Mouse (Mus musculus): ENCODE measurements around the gene Olfr1359. TPM values are rescaled to one million over a fixed set of nuclear protein-coding genes. Genes with fewer than 3 reads are reported as not detected.
"Not testable (repeated sequence)": the region's sequence is repeated elsewhere in the genome, so short reads cannot be mapped to it uniquely, and the experiment has no call there.

Gene Olfr1359
- polyA plus RNA-seq, 1 experiment from 2014 or later = 0.27 TPM

GRCm38 (mm10) chr13:21753524-21754285 lies 55.8 kb downstream of the Olfr1359 start, which contains the start of the genes Hist1h2ak and Hist1h2bn:
Gene Hist1h2ak (minus strand): TSS chr13:21753827.
Gene Hist1h2bn (plus strand): TSS chr13:21754123.
- Histone ChIP-seq H3K27ac (replicated peaks) (peak within 1 kb of the TSS; percentile 92), H3K4me2 (replicated peaks) (peak within 1 kb of the TSS; percentile 64), H3K4me1 (peaks cover 15% of the 10 kb centered on the region), H3K4me3 (replicated peaks) (peak within 1 kb of the TSS; percentile 48), H3K9ac (peak within 1 kb of the TSS; percentile 18)
- not testable (repeated sequence) for H3K36me3 ChIP-seq; H3K9me3 ChIP-seq (replicated peaks); H3K27me3 ChIP-seq
- under 1% methylated on average over 49 of the region's 50 CpGs for WGBS
- ATAC-seq (ENCODE audit: insufficient number of reproducible peaks, low FRiP score, low TSS enrichment, low read depth) = peak; percentile 93

- not testable (repeated sequence) for H3K27me3 ChIP-seq; H3K9me3 ChIP-seq (replicated peaks); H3K36me3 ChIP-seq; ATAC-seq (ENCODE audit: insufficient number of reproducible peaks, low FRiP score, low TSS enrichment, low read depth)
- H3K9ac ChIP-seq = peak overlapping the region; percentile 18; the same call in 1 of the 2 replicates
- peak overlapping the region; percentile 92 for H3K27ac ChIP-seq (replicated peaks)
- H3K4me1 ChIP-seq = peaks cover 13% of the 10 kb centered on the region
- under 1% methylated on average over 26 of the region's 26 CpGs for WGBS
- H3K4me3 ChIP-seq (replicated peaks) = peak overlapping the region; percentile 48
- peak overlapping the region; percentile 64 for H3K4me2 ChIP-seq (replicated peaks)
Measured at GRCm38 (mm10) chr13:21754294-21755001, 56.5 kb downstream of the Olfr1359 start.

GRCm38 (mm10) chr13:21755707-21756106 lies 57.8 kb downstream of the Olfr1359 start:
- Histone ChIP-seq H3K4me2 (replicated peaks) (no peak overlapping the region), H3K36me3 (no peaks in the 10 kb centered on the region), H3K4me3 (replicated peaks) (no peak overlapping the region), H3K9me3 (replicated peaks) (no peaks in the 10 kb centered on the region), H3K4me1 (peaks cover 11% of the 10 kb centered on the region), H3K27me3 (no peaks in the 10 kb centered on the region), H3K9ac (no peak overlapping the region), H3K27ac (replicated peaks) (no peak overlapping the region)
- 63% methylated on average over 1 of the region's 1 CpGs for WGBS
- no peak for ATAC-seq (ENCODE audit: insufficient number of reproducible peaks, low FRiP score, low TSS enrichment, low read depth)

Small RNA genes lying within 50 kb of the gene (microRNA-seq; reads per million reads assigned to microRNA genes)
- not detected for gene Gm44357 (ENCODE audit: borderline number of aligned reads)
- not detected for gene Gm44367 (ENCODE audit: borderline number of aligned reads)
- gene Gm44454 (ENCODE audit: borderline number of aligned reads) = not detected

Other genes with a start within 250 kb of the Olfr1359 start
- gene Zscan26, start 244.4 kb upstream of the Olfr1359 start, polyA plus RNA-seq (2015; fragmentation: Nextera tagmentation; extraction: Ambion mirVana) = 27.5 and 33.6 TPM in 2 replicates
- 2.1 and 2.3 TPM in 2 replicates for gene Nkapl, start 229.6 kb upstream of the Olfr1359 start, polyA plus RNA-seq (2015; fragmentation: Nextera tagmentation; extraction: Ambion mirVana)
- 3.7 and 4.3 TPM in 2 replicates for gene Zkscan4, start 219.2 kb upstream of the Olfr1359 start, polyA plus RNA-seq (2015; fragmentation: Nextera tagmentation; extraction: Ambion mirVana)
- gene Gm10065, start 218.7 kb upstream of the Olfr1359 start, polyA plus RNA-seq (2015; fragmentation: Nextera tagmentation; extraction: Ambion mirVana) = 1.8 TPM in 1 of 2 replicates, not detected in the other
- 0.37 and 1.6 TPM in 2 replicates for gene AK157302, start 202.9 kb upstream of the Olfr1359 start, polyA plus RNA-seq (2015; fragmentation: Nextera tagmentation; extraction: Ambion mirVana)
- gene Gm11273, start 196.7 kb upstream of the Olfr1359 start, polyA plus RNA-seq (2015; fragmentation: Nextera tagmentation; extraction: Ambion mirVana) = 5.6 and 18.4 TPM in 2 replicates
- gene Zkscan8, start 167.0 kb upstream of the Olfr1359 start, polyA plus RNA-seq (2015; fragmentation: Nextera tagmentation; extraction: Ambion mirVana) = 5.6 and 6.6 TPM in 2 replicates
- gene Olfr1366, start 155.3 kb upstream of the Olfr1359 start, polyA plus RNA-seq (2015; fragmentation: Nextera tagmentation; extraction: Ambion mirVana) = 0.17 and 0.22 TPM in 2 replicates
- gene Olfr1535, start 138.2 kb upstream of the Olfr1359 start, polyA plus RNA-seq (2015; fragmentation: Nextera tagmentation; extraction: Ambion mirVana) = 0.07 and 0.19 TPM in 2 replicates
- gene Olfr1364, start 116.4 kb upstream of the Olfr1359 start, polyA plus RNA-seq (2015; fragmentation: Nextera tagmentation; extraction: Ambion mirVana) = 0.11 TPM in 1 of 2 replicates, not detected in the other
- 0.13 TPM in 1 of 2 replicates, not detected in the other for gene Olfr1362, start 84.1 kb upstream of the Olfr1359 start, polyA plus RNA-seq (2015; fragmentation: Nextera tagmentation; extraction: Ambion mirVana)
- not detected in 2 replicates for gene Olfr11, start 55.6 kb upstream of the Olfr1359 start, polyA plus RNA-seq (2015; fragmentation: Nextera tagmentation; extraction: Ambion mirVana)
- gene Olfr1361, start 34.7 kb upstream of the Olfr1359 start, polyA plus RNA-seq (2015; fragmentation: Nextera tagmentation; extraction: Ambion mirVana) = 0.48 and 0.68 TPM in 2 replicates
- not detected in 2 replicates for gene Olfr1360, start 20.7 kb upstream of the Olfr1359 start, polyA plus RNA-seq (2015; fragmentation: Nextera tagmentation; extraction: Ambion mirVana)
- gene Hist1h2bl, start 18.0 kb downstream of the Olfr1359 start, polyA plus RNA-seq (2015; fragmentation: Nextera tagmentation; extraction: Ambion mirVana) = 0.60 and 2.0 TPM in 2 replicates
- 6.9 and 13.7 TPM in 2 replicates for gene Hist1h2ai, start 18.3 kb downstream of the Olfr1359 start, polyA plus RNA-seq (2015; fragmentation: Nextera tagmentation; extraction: Ambion mirVana)
- gene Hist1h3h, start 19.5 kb downstream of the Olfr1359 start, polyA plus RNA-seq (2015; fragmentation: Nextera tagmentation; extraction: Ambion mirVana) = 6.6 and 7.1 TPM in 2 replicates
- gene Hist1h2bm, start 23.9 kb downstream of the Olfr1359 start, polyA plus RNA-seq (2015; fragmentation: Nextera tagmentation; extraction: Ambion mirVana) = 1.8 and 4.1 TPM in 2 replicates
- gene Hist1h4j, start 37.0 kb downstream of the Olfr1359 start, polyA plus RNA-seq (2015; fragmentation: Nextera tagmentation; extraction: Ambion mirVana) = 1.7 and 1.9 TPM in 2 replicates
- gene Hist1h4k, start 52.4 kb downstream of the Olfr1359 start, polyA plus RNA-seq (2015; fragmentation: Nextera tagmentation; extraction: Ambion mirVana) = 1.5 and 2.9 TPM in 2 replicates
- gene Hist1h2ak, start 55.7 kb downstream of the Olfr1359 start, polyA plus RNA-seq (2015; fragmentation: Nextera tagmentation; extraction: Ambion mirVana) = 16.1 and 25.2 TPM in 2 replicates
- gene Hist1h2bn, start 56.0 kb downstream of the Olfr1359 start, polyA plus RNA-seq (2015; fragmentation: Nextera tagmentation; extraction: Ambion mirVana) = 3.4 and 3.6 TPM in 2 replicates
- 16.8 and 19.6 TPM in 2 replicates for gene Hist1h1b, start 82.5 kb downstream of the Olfr1359 start, polyA plus RNA-seq (2015; fragmentation: Nextera tagmentation; extraction: Ambion mirVana)
- 86.2 and 99.0 TPM in 2 replicates for gene Hist1h3i, start 85.3 kb downstream of the Olfr1359 start, polyA plus RNA-seq (2015; fragmentation: Nextera tagmentation; extraction: Ambion mirVana)
- 2.5 and 10.7 TPM in 2 replicates for gene Hist1h2an, start 89.1 kb downstream of the Olfr1359 start, polyA plus RNA-seq (2015; fragmentation: Nextera tagmentation; extraction: Ambion mirVana)
- 1.0 and 2.8 TPM in 2 replicates for gene Hist1h2bp, start 89.3 kb downstream of the Olfr1359 start, polyA plus RNA-seq (2015; fragmentation: Nextera tagmentation; extraction: Ambion mirVana)
- gene Hist1h2bq, start 112.1 kb downstream of the Olfr1359 start, polyA plus RNA-seq (2015; fragmentation: Nextera tagmentation; extraction: Ambion mirVana) = 12.0 and 14.0 TPM in 2 replicates
- not detected in 2 replicates for gene Hist1h2ao, start 112.4 kb downstream of the Olfr1359 start, polyA plus RNA-seq (2015; fragmentation: Nextera tagmentation; extraction: Ambion mirVana)
- not detected in 2 replicates for gene Hist1h4m, start 113.6 kb downstream of the Olfr1359 start, polyA plus RNA-seq (2015; fragmentation: Nextera tagmentation; extraction: Ambion mirVana)
- 10.7 and 11.9 TPM in 2 replicates for gene Hist1h4n, start 134.1 kb downstream of the Olfr1359 start, polyA plus RNA-seq (2015; fragmentation: Nextera tagmentation; extraction: Ambion mirVana)
- gene Hist1h2ap, start 135.4 kb downstream of the Olfr1359 start, polyA plus RNA-seq (2015; fragmentation: Nextera tagmentation; extraction: Ambion mirVana) = 2,761 and 2,921 TPM in 2 replicates
- gene Hist1h2br, start 135.6 kb downstream of the Olfr1359 start, polyA plus RNA-seq (2015; fragmentation: Nextera tagmentation; extraction: Ambion mirVana) = 14.2 and 14.7 TPM in 2 replicates
- gene Zfp184, start 247.0 kb downstream of the Olfr1359 start, polyA plus RNA-seq (2015; fragmentation: Nextera tagmentation; extraction: Ambion mirVana) = 7.7 and 9.0 TPM in 2 replicates

All from embryonic facial prominence, embryonic 15.5 days (tissue).